ENCODE assay signal across 16 mouse cellular contexts in genomic region chr4:10344147-10344546, GRCm38 (mm10).
"Had no signal": no experiment of that assay in that cellular context is flagged by ENCODE, and none has a peak within 500 bp of the region (broad histone marks: within the 10 kb centered on the region; RNA-seq: fewer than 3 reads in every experiment).

No protein-coding gene starts in this region.

- H3K9me3 ChIP-seq: neural tube, embryonic 13.5 days; neural tube, embryonic 15.5 days; stomach, embryonic 15.5 days had no signal

- H3K36me3 ChIP-seq: neural tube, embryonic 13.5 days; neural tube, embryonic 15.5 days; stomach, embryonic 15.5 days had no signal

- H3K9ac ChIP-seq: neural tube, embryonic 13.5 days; neural tube, embryonic 15.5 days; stomach, embryonic 15.5 days had no signal

- DNase-seq: retina, postnatal 1 day; right cerebral cortex, adult 18-20 months; right cerebral cortex, postnatal 14 days; right cerebral cortex, postnatal 25 days; right cerebral cortex, postnatal 4 days; spleen, adult 18-20 months; thymus, adult 18-20 months; thymus, adult 2 months; thymus, postnatal 14 days; thymus, postnatal 25 days; thymus, postnatal 36 days; thymus, postnatal 4 days had no signal

- H3K4me2 ChIP-seq: neural tube, embryonic 13.5 days; neural tube, embryonic 15.5 days; stomach, embryonic 15.5 days had no signal

- H3K4me3 ChIP-seq: neural tube, embryonic 13.5 days; neural tube, embryonic 15.5 days; stomach, embryonic 15.5 days had no signal

- H3K27ac ChIP-seq: neural tube, embryonic 13.5 days; neural tube, embryonic 15.5 days; stomach, embryonic 15.5 days; stomach, postnatal 0 days had no signal

- H3K27me3 ChIP-seq: neural tube, embryonic 13.5 days; neural tube, embryonic 15.5 days; stomach, embryonic 15.5 days had no signal

- H3K4me1 ChIP-seq: neural tube, embryonic 13.5 days; neural tube, embryonic 15.5 days; stomach, embryonic 15.5 days had no signal
